Mouse (Mus musculus): ENCODE measurements around the gene Cep135.

Gene Cep135

DNA sequence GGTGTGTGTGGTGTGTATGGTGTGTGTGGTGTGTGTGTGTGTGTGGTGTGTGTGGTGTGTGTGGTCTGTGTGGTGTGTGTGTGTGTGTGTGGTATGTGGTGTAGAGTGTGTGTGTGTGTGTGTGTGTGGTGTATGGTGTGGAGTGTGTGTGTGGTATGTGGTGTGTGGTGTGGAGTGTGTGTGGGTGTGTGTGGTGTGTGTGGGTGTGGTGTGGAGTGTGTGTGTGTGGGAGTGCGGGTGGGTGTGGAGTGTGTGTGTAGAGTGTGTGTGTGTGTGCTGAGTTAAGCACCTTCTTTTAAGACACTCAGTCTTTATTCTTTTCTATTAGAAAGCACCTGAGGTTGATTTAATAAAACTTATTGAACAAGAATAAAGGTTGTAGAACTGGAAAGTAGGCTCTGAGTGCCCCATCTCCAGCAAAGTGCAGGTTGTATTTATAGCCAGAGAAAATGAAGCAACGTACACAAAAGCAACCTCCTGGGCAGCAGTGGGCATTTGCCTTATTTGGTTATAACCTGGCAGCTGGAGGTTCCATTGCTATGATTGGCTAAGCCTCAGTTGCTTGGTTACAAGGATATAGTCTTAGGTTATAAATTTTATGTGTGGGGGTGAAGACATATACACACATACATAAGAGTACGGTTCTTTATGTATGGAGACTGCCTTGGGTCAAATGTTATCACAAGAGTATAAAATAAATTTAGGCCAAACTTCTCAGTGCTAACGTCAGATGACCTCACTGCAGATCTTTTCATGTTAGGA lies 93.6 kb downstream of the Cep135 start:
- no peak for DNase-seq (ENCODE audit: extremely low read depth, low read depth, low spot score)

DNA sequence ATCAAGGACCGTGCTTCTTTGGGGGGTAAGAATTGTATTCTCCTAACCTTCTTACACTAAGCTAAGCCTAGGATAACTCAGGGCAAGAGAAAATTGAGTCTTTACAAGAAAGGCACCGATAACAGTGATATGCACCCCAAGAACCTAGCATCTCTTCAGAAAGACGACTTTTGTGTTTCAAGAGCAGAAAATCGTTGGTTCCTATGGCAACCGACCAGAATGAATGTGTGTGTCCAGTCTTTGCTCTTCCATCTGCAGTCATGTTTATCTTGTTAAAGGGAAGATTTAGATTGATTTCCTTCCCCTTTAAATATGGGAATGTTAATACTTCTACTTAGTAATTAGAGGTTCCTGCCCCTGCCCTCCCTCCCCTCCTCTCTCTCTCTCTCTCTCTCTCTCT lies 95.0 kb downstream of the Cep135 start:
- DNase-seq (ENCODE audit: extremely low read depth, low read depth, low spot score): no peak

DNA sequence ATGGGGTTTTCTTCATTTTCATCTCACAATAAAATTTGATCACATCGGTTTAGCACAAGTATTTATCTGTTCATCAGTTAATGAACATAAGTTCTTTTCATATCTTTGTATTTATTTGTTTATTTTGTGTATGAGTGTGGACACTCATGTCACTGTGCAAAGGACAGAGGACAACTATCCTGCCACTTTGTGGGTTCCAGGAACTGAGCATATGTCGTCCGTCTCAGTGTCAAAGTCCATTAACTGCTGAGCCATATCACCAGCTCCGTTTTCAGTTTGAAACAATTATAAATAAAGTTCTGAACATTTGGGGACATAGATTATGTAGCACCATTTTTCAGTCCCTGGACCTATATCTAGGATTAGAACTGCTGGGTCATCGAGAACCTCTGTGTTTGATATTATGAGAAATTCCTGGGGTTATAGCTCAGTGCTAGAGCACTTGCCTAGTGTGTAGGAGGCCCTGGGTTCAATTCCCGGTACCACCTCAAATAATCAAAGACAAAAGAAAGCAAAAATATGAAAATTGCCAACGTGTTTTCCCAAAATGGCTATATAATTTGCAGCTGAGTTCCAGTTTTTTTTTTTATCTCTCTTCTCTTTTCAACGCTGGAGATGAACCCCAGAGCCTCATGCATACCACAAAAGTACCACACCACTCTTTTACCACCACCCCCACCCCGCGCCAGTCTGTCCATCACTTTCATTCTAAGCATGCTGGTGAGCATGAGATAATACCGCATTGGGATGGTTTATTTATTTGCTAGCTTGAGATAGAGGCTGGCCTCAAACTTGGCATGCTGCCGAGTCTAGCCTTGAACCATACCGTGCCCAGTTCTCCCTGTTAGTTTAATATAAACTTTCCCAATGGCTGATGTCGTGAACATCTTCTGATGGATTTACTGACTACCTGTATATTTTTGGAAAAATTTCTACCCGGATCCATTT lies 96.4 kb downstream of the Cep135 start:
- no peak for DNase-seq (ENCODE audit: extremely low read depth, low read depth, low spot score)

DNA sequence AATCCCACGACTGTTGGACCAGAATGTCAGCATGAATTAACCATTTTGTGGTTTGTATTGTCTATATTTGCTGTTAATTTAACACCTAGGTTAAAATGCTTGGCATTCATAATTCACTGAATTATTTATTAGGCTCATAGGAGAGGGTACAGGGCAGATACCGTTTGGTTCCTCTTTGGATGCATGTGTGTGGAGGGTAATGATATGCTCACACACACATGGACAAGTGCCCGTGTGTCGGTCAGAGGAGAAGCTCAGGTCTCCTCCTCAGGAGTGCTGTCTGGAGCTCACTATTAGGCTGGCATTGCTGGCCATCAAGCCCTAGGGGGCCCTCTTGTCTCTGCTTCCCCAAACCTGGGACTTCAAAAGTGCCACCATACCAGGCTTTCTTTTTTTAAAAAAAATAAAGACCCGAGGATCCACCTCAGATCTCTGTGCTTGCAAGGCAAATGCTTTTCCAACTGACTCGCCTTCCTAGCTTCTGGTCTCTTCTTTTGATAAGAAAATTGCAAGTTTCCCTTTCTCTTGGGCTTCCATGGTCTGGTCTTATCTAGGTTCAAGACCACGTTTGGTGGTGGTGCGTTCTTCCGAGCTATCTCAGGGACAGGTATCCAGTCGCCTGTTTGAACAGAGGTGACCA lies 99.6 kb downstream of the Cep135 start:
- DNase-seq (ENCODE audit: extremely low read depth, low read depth, low spot score): no peak

DNA sequence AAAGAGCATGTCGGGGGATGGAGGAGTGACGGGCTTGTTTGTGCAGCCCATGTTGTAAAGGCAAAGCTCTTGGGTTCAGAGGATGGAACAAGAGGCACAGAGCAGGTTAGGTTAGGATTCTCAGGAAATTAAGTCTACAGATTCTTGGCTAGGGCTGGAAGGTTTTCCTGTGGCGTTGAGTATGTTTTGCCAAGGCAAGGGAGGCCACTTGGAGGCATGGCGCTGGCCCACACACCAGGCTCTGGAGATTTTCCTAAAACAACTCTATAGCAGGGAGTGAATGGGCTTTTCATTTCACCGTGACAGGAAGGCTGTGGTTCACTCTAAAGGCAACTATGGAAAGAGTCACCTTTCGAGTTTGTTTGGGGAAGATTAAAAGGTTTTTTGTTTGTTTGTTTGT lies 100.1 kb downstream of the Cep135 start:
- DNase-seq (ENCODE audit: extremely low read depth, low read depth, low spot score): no peak

DNA sequence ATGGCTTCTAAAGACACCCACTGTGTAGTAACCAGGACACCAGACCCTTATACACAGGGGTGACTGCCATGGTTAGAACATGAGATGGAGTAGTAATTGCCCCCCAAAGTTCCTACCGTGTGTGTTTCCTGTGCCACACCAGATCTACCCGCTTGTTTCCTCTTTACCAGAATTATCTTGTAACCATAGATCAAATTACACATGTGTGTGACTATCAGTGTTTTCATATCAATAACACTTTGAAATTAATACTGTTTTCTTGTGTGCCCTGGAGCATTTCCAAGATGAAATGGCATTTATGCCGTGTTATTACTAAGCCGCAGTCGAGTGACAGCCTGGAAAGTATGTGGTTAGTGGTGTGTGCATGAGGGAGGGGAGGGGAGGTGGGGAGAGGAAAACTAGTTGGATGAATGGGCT lies 101.7 kb downstream of the Cep135 start:
- DNase-seq (ENCODE audit: extremely low read depth, low read depth, low spot score): no peak

DNA sequence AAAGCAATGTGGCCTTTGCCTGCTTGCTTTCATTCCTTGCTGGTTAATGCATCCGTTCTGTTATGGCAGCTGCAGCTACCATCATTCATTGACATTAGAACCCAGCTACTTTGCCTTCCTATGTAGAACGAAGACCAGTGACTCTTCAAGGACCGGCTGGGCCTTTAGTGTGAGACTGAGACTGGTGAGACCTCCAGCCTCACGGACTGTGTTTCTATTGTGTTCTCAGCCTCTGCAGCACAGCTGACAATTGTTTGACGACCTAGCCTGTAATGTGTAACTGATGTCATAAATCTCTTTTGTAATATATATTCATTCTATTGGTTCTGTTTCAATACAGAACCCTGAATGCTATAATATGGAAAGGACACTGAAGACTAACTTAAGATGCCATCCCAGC lies 102.8 kb downstream of the Cep135 start:
- no peak for DNase-seq (ENCODE audit: extremely low read depth, low read depth, low spot score)

DNA sequence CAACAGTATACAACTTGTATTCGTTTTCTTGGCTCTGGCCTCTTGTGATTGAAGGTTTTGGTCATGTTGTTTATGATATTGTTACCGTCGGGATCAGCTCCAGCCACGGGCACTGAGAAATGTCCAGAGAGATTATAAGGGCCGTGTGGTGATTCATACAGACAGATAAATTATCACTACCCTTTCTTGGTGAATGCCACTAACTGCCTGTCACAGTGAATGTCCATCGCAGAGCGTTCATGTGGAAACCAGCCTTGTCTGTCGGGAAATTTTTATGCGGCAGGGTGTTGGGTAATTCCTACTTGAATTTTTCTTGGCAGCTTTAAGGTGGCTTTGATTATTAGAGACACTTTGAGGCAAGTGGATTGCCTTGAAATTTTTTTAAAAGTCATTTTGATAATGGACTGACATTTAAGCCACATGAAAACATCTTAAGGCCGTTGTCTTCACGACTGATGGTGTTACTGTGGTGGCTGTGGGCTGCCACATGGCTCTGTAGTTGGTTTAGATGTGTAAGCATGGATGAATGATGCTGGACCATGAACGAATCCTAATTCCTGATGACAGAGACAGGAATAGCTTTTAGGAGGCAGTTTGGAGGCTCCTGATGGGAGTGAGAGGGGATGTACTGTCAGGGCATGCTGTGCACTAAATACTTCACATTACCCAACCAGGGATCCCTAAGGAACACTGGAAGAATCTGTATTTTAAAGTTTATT lies 103.4 kb downstream of the Cep135 start:
- DNase-seq (ENCODE audit: extremely low read depth, low read depth, low spot score): no peak

Measured in fat pad, adult 2 months (tissue).